Mouse (Mus musculus) R1 (cell line): ENCODE measurements around the gene Tfip11.

ENCODE experiments used
- DNase-seq: peaks from one replicate; pipeline ENCODE4 v3.0.0-alpha.2; 2018; ENCODE audit warnings: low read depth, low spot score

Tfip11 gene

GRCm38 (mm10) chr5:112289819-112290535, 36.2 kb upstream of the Tfip11 start:
- DNase-seq: no peak

GRCm38 (mm10) chr5:112290536-112290880, 35.6 kb upstream of the Tfip11 start:
- DNase-seq: no peak

GRCm38 (mm10) chr5:112291866-112292265, 34.3 kb upstream of the Tfip11 start:
- no peak for DNase-seq

- no peak for DNase-seq
Measured at GRCm38 (mm10) chr5:112292343-112292980, 33.7 kb upstream of the Tfip11 start.

DNA sequence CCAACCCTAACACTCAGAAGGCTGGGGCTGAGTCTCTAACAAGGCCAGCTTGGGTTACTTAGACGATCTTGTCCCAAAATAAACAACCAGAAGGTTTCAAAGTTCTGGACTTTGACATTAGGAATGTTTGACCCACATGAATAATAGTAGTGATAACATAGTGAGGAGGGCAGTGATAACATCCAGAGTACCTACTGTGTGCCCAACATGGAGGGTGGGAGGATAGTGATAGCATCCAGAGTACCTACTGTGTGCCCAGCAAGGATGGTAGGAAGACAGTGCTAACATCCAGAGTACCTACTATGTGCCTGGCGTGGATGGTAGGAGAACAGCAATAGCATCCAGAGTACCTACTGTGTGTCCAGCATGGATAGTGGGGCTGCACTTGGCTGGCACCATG, 32.4 kb upstream of the Tfip11 start:
- no peak for DNase-seq

GRCm38 (mm10) chr5:112294696-112295095, 31.5 kb upstream of the Tfip11 start:
- DNase-seq: no peak

GRCm38 (mm10) chr5:112295162-112295561, 31.0 kb upstream of the Tfip11 start:
- peak; percentile 80 for DNase-seq

DNA sequence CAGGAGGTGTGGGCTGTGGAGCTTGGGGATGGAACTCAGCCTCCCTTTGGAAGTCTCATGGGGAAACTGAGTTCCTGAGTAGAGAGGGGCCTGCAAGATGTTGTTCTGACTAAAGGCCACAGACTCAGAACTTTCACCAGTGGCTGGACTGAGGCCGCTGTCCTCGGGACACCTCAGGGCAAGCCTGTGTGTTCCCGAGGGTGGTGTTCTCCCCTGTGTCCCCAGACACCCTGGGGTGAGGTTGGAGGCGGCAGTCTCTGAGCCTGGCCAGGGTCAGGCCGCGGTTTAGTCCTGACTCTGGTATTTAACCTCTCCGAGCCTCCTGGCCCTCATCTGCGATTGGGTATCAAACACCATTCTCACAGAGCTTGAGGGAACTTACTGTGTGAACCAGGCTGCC, 30.6 kb upstream of the Tfip11 start:
- DNase-seq: no peak

DNA sequence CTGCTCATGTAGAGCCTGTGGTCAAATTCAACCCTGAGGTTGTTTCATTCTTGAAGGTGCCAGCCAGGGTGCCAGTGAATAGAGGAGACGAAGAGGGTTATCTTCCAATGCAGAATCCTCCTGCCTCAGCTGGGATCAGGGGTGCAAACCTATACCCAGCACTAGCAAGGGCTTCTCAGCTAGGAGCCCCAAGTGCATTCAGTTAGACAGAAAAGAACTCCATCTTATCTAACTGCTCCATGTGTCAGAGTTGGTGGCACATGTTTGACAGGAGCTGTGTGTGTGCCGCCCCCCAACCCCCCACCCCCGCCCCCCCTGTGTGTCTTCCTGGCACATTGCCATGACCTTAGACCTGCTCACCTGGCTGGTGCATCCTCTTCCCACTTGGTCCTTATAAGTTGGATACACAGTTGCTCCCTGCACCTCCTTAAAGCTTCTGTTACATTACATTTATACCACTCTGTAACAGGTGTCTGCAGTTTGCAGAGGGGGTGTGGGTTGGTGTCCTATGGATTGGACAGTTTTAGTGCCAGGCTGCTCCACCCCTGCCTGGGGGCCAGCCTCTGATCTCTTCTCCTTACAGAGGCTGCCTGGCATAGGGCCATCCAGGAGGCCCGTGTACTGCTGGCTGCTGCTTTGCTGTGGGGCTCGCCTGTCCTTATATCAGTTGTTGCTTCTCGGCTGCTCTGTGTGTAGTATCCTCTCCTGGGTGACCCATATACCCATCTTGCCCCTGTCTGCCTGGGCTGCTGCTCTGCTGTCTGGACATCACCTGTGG, 29.6 kb upstream of the Tfip11 start:
- no peak for DNase-seq

DNA sequence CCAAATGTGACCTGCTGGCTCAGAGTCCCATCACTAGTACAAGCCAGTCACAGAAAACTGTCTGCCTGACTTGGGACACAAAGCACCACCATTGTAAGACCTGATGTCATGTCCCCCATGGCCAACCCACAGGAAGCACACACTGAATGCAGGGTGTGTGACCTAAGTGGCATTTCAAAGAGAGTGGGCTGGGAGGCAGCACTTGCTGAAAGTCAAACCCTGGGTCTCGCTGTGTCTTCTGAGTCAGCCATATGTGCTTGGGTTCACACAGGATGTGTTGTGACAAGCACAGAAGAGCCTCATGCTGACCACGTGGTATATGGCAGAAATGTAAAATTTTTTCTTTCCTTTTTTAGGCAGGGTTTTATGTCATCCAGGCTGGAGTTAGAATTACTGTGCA, 28.9 kb upstream of the Tfip11 start:
- DNase-seq: peak; percentile 37

DNA sequence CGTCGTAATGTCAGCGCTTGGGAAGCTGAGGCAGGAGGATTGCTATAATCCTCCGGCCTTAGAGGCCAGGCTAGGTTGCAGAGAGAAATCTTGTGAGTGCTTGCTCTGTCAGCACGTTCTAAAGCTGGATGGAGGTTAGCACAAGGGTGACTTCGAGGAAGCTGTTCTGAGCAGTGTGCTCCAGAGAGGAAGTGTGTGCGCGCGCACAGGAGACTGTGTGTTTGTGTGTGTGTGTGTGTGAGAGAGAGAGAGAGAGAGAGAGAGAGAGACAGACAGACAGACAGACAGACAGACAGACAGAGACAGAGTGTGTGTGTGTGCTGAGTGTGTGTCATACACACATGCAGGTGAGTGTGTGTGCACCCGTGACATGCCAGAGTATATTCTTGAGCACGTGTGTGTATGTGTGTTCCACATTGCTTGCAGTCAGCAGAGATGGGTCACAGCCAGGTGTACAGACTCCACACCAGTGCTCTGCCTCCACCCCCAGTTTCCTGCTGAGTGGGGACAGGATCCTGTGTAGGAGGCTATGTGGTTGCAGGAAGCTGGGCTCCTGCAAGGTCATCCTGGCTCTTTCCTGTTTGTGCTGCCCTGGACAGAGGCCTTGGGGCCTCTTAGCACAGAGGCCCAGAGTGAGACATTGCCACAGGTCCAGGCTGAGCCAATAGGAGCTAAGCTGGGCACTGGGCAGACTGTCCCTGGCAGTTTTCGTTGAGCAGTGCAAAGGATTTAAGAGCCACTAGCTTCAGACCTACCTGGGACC, 27.8 kb upstream of the Tfip11 start:
- no peak for DNase-seq

GRCm38 (mm10) chr5:112299399-112299798, 26.8 kb upstream of the Tfip11 start:
- DNase-seq: peak; percentile 35

DNA sequence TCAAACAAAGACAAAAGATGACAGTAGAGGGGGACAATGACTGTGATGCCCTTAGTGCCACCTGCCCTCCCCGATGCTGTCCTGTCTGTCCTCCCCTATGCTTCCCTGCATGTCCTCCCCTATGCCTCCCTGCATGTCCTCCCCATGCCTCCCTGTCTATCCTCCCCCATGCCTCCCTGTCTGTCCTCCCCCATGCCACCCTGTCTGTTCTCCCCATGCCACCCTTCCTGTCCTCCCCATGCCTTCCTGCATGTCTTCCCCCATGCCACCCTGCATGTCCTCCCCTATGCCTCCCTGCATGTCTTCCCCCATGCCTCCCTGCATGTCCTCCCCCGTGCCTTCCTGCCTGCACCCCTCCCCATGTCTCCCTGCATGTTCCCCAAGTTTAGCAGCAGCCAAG, 26.0 kb upstream of the Tfip11 start:
- no peak for DNase-seq

DNA sequence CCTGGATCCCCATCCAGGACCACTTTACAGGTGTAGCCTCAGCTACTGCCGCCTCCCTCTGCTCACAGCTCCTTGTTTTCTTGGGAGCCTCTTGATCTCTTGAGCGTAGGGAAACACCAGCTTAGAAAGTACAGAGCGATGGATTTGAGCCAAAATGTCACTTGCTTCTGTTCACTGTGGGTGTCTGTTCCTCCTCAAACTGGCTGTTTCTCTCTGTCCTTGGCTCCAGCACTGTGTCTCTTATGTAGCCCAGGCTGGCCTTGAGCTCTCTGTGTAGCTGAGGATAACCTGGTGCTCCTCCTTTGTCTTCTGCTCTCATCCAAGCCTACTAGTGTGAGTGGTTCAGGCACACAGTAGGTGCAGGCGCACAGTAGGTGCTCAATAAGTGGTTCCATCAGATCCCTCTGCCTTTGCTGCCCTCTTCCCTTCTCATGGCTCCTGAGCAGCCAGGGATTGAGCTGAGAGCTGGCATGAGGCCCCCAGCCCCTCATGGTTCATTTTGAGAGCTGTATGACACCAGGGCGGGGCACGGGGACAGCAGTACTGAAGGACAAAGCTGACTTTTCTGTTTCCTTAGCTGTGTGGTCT, 25.3 kb upstream of the Tfip11 start:
- DNase-seq: no peak

DNA sequence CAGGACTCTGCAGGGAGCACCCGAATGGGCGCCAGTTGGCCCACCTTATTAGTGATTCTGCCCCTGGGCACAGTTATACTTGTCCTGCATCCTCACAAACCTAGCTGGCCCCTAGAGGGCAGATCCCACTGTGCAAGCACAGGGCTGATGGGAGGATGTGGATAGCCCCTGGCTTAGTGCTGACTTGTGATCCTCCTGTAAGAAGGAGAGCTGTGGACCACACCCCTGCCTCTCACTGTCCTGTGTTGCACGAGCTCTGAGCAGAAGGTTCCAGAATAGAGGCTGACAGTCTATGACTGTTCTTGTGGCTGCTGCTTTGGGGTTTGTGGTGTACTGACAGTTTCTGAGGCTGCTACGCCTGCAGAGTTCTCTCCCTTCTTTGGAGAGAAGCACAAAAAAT, 24.5 kb upstream of the Tfip11 start:
- no peak for DNase-seq

- no peak for DNase-seq
Measured at GRCm38 (mm10) chr5:112302310-112302709, 23.8 kb upstream of the Tfip11 start.

DNA sequence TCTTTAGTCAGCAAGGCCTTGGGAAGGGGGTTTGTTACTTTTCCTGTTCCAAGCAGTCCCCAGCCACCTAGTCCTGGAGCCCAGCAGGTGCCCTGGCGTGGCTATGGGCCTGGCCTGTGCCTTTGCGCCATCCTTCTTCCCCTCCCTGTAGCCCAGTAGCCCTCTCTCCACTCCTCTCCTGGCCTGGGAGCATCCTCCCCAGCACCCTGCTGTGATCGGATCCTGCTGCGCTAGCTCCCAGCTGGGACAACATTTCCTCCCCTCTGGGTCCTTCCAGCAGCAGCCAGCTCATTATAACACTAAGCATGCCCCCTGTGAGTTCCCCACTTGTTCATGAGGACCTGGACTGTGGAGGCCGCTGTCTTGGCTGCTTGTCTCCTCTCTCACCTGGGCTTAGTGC, 20.3 kb upstream of the Tfip11 start:
- DNase-seq: no peak

DNA sequence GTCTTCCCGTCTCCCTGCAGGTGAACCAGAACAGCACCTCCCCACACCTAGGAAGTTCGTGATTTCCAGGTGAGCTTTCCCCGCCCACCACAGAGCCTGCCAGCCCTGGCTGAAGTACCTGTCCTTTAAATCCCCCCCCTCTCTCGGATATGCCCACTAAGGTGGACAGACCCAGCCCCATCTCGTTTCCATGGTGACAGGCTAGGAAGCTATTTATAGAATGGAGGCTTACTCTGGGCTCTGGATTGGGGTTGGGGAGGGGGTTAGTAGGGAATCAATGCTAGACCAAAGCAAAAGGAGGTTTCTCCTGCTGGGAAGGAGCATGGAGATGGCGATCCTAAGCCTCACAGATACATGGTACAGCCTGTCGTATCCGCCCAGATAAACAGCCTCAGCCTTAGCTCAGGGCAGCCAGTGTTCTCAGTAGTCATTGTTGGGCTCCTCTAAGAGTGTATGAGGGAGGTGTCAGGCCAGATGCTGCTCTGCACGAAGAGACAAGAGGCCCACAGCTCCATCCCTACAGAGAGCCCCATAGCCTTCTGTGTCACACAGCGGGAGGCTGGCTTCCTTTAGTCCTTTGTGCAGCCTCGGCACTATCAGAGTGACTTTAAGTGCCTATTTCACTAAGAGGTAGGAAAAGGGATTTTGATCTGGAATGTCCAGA, 12.8 kb upstream of the Tfip11 start:
- DNase-seq: no peak

- DNase-seq: no peak
Measured at GRCm38 (mm10) chr5:112316468-112316867, 9.7 kb upstream of the Tfip11 start.

GRCm38 (mm10) chr5:112317328-112317727, 8.8 kb upstream of the Tfip11 start:
- DNase-seq: no peak

GRCm38 (mm10) chr5:112319343-112319742, 6.8 kb upstream of the Tfip11 start:
- peak; percentile 96 for DNase-seq
